Mouse (Mus musculus) frontal cortex, postnatal 10 days (tissue): ENCODE data around the gene Ankrd33b.

ENCODE experiments used
- DNase-seq, 2 experiments: peaks; one replicate each; pipeline ENCODE4 v3.0.0; 2022; ENCODE audit warnings: low spot score in 2 of 2, mixed read lengths in 1 of 2

The Ankrd33b gene

GRCm38 (mm10) chr15:31265404-31265803 is 102.1 kb downstream of the Ankrd33b start:
- no peak for DNase-seq

- DNase-seq: peak; percentile 60 to 84
These were observed 102.7 kb downstream of the Ankrd33b start for GRCm38 (mm10) chr15:31264827-31265226.

- no peak for DNase-seq
These were observed 105.2 kb downstream of the Ankrd33b start for GRCm38 (mm10) chr15:31262361-31262760.

- no peak for DNase-seq
These were observed 106.4 kb downstream of the Ankrd33b start for GRCm38 (mm10) chr15:31261094-31261493.

GRCm38 (mm10) chr15:31258693-31259439 is 108.7 kb downstream of the Ankrd33b start:
- no peak for DNase-seq

GRCm38 (mm10) chr15:31258029-31258692 is 109.4 kb downstream of the Ankrd33b start:
- DNase-seq: no peak

GRCm38 (mm10) chr15:31257329-31257728 is 110.2 kb downstream of the Ankrd33b start:
- no peak for DNase-seq

GRCm38 (mm10) chr15:31255762-31256161 is 111.8 kb downstream of the Ankrd33b start:
- DNase-seq: no peak

GRCm38 (mm10) chr15:31254939-31255535 is 112.5 kb downstream of the Ankrd33b start:
- DNase-seq: no peak

GRCm38 (mm10) chr15:31253963-31254362 is 113.6 kb downstream of the Ankrd33b start:
- DNase-seq: no peak

GRCm38 (mm10) chr15:31253380-31253779 is 114.1 kb downstream of the Ankrd33b start:
- DNase-seq: no peak

GRCm38 (mm10) chr15:31252590-31253311 is 114.8 kb downstream of the Ankrd33b start:
- DNase-seq: no peak

GRCm38 (mm10) chr15:31251189-31251588 is 116.3 kb downstream of the Ankrd33b start:
- no peak for DNase-seq

GRCm38 (mm10) chr15:31250676-31251075 is 116.8 kb downstream of the Ankrd33b start:
- no peak for DNase-seq

- no peak for DNase-seq
These were observed 117.5 kb downstream of the Ankrd33b start for GRCm38 (mm10) chr15:31250027-31250426.

- no peak for DNase-seq
These were observed 118.6 kb downstream of the Ankrd33b start for GRCm38 (mm10) chr15:31248882-31249281.

GRCm38 (mm10) chr15:31247035-31247434 is 120.5 kb downstream of the Ankrd33b start:
- no peak for DNase-seq

GRCm38 (mm10) chr15:31245934-31246333 is 121.6 kb downstream of the Ankrd33b start:
- DNase-seq: no peak

- no peak for DNase-seq
These were observed 122.7 kb downstream of the Ankrd33b start for GRCm38 (mm10) chr15:31244696-31245445.

GRCm38 (mm10) chr15:31243260-31243659 is 124.3 kb downstream of the Ankrd33b start:
- no peak for DNase-seq
